Mouse (Mus musculus) cerebellum, adult 2 months (tissue): Measurements from ENCODE around the gene Ntrk2.

Experiments
- CTCF ChIP-seq: fragments of 200-500 bp; IDR thresholded peaks from 2 replicates; pipeline ENCODE4 v1.5.1; 2011; ENCODE audit warnings: low read depth, mild to moderate bottlenecking, control low read depth, low read length, moderate library complexity, borderline replicate concordance; ENCODE audit not compliant: insufficient read depth
- POLR2A ChIP-seq: fragments of 200-500 bp; IDR thresholded peaks from 2 replicates; pipeline ENCODE4 v1.6.1; 2011; ENCODE audit warnings: low read length, control low read depth, borderline replicate concordance; ENCODE audit not compliant: insufficient read depth

DNA sequence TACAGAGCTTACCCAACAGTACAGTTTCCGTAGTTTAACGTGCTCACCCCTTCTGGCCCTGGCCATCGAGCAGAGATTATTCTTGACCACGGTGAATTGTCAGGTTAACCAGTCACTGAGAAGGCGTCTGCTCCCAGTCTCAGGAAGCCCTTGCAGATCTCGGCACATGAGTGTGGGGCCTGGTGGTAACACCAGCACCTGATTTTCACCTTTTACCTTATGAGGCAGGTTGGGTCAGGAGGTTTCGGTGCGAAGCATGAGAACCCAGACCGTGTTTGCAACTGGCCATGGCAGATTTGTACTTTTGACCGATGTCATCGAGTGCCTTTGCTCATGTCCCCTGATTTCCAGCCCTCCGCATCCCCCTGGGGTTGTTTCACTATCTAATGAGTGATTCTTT, 131.5 kb downstream of the Ntrk2 start:
- no peak for TF ChIP-seq CTCF
- TF ChIP-seq POLR2A: no peak
